Mouse (Mus musculus): ENCODE results near the gene Crisp2.

DNA sequence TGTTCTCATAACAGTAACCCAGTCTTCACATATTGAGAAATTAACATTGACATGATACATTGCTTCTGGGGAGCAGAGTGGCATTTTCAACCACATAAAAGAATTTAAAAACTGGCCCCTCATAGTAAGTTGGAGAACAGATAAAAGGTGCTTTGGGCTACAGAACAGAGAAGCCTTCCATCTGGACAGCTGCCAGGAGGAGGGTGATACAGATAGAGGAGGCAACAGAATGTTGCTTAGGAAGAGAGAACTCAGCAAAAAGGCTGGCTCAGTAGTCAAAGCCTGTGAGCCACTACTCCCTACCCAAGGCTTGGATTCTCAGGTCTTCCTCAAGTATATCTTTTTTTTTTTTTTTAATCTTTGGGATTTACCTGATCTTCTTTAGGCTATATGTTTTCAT lies 48.3 kb upstream of the Crisp2 start:
- TF ChIP-seq CTCF (IDR thresholded peaks at IDR 0.05; ENCODE audit: low read depth), result no peak
- no peak for TF ChIP-seq EP300 (IDR thresholded peaks at IDR 0.05; ENCODE audit: low read depth)
